Mouse (Mus musculus) 3T3-L1 (cell line): ENCODE data around the gene Pafah1b2.

Experiments
- DNase-seq: peaks from one replicate; pipeline ENCODE4 v3.0.0-alpha.2; 2015; ENCODE audit warnings: low read depth, low spot score

The Pafah1b2 gene

DNA sequence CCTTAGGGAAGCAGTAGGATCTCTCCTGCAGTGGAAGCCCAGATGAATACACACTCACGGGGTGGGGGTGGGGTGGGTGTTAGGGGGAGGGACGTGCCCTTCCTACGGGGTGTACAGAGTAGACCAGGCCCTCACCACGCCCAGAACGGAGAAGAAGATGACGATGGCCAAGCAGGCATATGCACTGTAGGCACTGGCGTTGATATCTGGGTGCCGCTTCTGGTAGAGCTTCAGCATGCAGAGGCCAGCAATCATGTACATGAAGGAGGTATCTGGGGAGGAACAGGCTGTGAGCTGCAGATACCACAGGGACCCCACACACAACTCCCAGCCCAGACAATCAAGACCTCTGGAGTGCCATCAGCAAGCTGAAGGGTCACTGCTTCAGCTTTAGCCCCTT, 69.6 kb downstream of the Pafah1b2 start:
- DNase-seq: no peak

DNA sequence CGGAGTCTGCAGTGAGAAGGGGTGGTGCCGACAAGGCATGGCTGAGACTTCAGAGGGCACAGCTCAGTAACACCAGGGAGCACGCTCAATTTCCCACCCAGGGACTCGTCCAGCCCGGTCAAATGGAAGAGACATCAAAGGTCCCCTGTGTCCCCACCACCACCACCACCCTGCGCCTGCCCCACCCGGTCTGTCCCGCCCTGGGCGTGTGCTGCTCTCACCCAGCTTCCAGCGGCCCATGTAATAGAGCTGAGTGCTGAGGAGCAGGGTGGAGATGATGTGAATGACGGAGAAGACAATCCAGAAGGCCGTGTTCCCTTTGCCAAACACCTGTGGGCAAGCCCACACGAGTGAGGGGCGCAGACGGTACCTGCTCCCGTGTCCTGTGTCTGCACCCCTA, 70.0 kb downstream of the Pafah1b2 start:
- no peak for DNase-seq

DNA sequence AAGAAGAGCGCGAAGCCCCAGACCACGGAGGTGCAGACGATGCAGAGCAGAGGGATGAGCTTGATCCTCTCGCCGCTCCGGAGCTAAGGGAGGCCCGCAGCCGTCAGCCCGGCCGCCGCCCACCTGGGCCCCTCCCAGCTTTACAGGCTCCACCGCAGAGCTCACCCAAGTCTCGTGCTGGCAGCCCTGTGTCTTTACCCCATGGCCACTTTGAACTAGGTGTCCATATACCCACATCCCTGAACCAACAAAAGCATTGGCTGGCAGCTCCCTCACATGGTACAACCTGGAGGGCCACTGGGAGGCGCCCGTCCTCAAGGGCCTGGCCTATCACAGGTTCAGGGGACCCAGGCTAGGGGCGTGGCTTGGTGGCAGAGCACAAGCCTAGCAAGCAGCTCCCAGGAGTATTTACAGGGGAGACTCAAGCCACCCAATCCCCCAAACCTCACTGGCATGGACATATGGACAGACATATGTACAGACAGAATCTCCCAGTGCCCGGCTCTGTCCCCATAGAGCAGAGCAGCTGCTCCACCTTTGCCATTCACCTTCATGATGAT, 71.1 kb downstream of the Pafah1b2 start:
- DNase-seq: no peak

DNA sequence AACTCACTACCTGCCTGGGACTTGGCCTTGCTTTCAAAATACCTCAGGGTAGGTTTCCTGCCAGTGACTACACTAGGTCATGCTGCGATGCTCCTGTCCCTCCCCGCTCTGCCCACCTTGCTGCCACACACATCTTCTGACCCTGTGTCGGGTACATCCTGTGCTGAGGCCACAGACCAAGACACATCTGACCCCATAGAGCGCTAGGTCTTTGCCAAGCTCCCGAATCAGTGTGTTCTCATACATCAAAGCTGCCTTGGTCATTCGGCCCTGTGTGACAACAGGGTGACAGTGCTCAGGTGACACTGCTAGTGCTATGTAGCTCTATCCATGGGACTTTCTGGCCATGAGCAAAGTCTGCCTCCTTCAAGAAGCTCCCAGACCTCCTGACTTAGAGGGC, 72.7 kb downstream of the Pafah1b2 start:
- no peak for DNase-seq

DNA sequence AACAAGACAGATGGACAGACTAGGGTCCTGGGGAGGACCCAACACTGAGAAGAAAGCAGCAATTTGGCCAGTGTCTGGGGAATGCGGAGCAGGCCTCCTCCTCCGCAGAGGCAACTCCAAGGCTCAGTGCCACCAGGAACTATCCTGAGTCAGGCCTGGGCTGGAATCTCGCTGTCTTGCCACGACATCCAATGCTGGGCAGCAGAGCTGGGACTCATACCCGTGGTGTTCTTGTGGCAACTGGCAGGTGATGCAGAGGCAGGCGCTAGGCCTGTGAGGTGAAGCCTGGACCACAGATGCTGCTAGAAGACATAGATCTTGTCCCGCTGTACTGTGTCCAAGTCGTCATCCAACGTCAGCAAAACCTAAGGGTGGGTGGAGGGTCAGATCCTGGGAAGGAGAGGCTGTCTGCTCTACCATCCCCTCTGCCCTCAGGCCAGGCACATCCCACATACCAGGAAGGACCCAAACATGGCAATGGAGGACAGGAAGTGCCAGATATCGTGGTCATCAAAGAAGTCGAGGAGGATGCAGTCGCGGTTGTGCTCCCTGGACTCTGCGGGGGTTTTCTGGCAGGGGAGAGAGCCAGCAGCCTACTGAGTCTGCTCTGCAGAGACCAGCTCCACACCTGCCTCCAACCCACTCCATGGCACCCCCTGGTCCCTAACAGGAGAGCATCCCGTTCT, 73.4 kb downstream of the Pafah1b2 start:
- DNase-seq: no peak

DNA sequence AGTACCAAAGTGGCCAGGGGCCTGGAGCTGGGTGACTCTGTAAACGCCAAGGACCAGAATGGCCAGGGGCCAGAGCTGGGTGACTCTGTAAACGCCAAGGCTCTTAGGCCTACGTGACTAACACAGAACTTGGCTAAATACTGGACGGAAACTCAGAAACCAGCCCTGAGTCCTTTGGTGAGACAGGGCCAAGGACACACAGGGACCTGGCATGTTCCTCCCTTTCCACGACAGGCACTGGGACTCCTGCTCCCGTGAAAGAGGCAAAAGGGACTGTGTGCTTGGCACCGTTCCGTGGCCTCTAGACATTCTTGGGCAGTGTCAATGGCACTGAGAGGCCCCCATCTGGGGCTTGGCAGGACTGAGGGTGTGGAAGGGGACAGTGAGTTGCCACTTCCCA, 74.4 kb downstream of the Pafah1b2 start:
- no peak for DNase-seq

DNA sequence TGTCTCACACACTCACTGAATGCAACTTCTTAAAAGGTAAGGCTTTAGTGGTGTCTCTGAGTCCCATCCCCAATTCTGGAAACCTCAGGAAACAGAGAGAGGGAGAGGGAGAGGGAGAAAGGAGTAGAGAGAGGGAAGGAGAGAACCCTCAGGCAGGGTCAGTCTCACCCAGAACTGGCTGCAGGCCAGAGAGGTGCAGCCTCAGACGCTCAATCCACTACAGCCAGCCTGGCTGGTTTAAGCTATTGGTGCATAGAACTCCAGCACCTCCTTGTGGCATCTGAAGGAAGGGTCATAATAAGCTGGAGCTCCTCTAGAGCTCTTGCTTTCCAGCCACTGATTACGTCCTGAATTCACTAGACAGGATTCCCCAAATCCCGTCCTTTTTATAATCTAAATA, 75.6 kb downstream of the Pafah1b2 start:
- DNase-seq: peak; percentile 83

DNA sequence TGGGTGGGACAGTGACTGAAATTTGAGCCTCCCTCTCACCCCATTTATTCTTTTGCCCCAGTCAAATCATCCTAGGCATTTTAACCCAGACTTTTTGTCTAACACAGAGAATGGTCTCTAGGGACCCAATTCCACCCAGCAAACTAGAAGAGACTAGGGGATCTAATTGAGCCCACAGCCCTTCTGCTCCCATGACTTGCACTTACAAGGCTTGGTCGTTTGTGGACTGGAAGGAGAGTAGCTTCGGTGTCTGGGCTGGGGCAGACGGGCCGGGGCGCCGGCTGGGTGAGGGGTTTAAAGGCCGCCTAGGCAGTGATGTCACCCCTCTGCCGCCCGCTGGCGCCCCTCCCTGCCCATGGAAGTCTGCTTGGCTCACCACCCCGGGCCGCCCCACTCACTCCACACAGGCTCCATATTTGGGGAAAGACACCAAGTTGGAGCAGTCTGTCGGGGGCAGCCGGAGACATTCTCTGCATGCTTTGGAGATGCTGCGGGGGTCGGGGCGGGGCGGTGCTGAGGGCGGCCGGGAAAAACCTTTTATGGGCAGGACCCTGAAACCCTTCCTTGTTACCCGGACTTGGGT, 76.8 kb downstream of the Pafah1b2 start, which contains the start of gene Tagln:
Gene Tagln (minus strand): TSS at position 431 of the 583 bp plus-strand sequence.
- DNase-seq: no peak

DNA sequence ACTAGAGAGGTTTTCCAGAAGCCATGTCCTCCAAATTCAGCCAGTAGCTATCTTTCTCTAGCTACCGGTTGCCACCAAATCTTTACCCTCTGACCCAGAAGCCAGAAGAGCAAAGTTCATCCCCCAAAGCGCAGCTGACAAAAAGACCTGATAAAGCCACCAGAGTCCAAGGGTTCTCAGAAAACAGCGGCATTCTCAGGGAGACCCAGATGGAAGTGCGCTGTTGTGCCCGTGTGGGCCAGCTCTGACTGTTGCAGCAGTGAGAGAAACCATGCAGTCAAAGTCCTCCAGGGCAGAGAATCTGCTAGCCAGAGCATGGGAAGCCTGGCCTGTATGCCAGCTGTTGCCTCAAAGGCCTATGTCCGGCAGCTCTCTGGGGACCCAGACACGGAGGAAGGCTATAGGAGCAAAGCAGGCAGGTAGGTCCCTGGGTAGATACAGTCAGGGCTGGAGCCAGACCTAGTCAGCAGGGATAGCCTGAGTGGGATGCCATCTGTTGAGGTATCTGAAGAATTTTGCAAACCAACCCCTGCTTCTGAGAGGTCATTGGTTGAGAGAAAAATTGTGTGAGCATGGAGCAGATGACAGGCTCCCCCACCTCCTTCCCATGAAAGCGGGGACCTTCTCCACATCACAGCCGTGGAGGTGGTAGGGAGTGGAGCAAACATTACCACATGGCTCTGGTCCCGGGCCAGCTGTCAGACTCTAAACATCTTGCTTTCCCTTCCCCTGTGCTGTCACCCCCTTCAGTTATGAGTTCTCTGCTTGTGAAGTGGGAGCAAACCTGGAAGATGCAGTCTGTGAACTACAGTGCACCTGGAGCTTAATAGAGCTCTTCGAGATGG, 79.7 kb downstream of the Pafah1b2 start:
- DNase-seq: no peak

DNA sequence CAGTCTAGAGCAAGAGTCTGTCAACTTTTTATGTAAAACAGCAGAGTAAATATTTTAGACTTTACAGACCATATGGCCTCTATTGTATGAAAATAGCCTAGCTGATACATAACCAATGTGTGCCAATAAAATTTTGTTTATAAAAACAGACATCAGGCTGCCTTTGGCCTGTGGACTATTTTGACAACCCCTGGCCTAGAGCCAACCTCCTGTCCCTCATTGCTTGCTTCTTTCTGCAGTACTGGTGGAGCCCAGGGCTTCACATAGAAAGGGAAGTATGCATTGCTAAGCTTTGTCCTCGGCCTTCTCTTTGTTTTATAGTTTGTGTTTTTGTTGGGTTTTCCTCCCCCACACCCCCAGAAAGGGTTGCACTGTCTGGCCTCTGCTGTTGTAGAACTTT, 80.5 kb downstream of the Pafah1b2 start:
- no peak for DNase-seq

DNA sequence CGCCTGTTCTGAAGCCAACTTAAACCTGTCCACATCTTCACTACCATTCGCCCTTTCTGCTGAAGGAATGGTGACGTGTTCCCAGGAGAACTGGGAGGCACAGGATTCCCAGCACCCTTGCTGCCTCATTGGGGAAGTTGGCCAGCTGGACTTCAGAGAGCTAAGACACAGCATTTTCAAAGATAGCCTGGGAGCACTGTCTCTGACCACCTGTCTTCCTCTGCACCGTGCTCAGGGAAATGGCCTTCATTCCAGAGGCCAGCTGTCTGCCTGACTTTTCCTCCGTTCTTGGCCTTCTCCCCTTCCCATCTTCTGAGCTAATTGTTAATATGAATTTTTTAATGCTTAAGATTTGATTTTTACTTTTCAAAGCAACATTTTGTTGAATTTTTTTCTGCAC, 83.2 kb downstream of the Pafah1b2 start:
- DNase-seq: no peak

DNA sequence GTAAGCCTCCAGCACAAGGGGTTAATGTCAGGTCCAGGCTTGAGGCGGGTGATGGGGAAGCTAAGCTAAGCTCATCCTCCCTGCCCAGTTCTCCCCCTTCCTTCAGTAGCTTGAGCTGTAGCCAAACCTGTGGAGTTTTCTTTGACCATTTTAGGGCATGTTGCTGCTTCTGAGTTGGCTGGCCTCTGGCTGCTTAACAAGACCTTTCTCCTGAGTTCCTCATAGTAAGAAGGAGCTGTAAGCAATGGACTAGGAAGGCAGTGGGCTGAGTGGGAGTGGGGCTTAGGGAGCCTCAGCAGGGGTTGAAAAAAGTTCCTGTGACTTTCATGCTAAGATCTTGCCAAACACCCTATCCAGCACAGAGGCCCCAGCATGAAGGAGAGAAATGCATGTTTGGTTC, 92.6 kb downstream of the Pafah1b2 start:
- DNase-seq: no peak

DNA sequence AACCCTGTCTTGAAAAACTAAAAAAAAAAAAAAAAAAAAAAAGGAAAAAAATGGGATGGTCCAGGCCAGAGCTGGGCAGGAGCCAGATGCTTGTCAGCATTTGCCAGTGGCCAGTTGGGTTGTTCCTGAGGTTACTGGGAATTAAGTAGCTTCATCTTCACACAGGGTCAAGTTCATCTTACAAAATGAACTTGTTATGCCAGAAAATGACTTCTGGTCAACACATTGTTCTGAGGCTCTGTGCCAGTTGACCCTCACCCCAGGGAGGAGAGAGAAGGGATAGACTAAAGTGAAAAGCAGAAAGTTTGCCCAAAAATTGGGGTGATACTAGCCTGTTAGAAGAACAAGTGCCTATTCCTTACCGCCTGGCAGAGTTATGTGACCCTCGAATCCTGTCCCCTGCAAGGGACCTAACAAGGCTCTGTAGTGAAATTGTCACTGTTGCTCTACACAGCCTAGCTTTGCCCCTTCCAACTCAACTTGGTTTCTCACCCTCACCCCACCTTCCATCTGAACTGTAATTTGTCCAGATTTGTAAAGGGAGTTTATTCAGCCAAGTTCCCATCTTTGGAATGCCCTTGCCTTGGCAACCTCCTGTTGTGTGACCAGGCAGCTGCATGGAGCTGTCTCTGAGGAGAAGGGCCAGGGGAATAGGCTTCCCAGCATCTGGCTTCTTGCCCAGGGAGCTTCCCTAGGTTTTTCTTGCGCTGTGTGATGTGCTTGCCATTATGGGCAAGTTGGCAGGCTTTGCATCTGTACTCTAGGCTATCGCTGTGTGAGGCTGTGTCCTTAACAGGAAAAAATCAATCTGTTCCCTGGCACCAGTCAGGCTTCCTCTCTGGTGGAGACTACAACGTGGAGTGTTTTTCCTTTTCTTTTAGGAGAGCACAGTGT, 95.2 kb downstream of the Pafah1b2 start:
- DNase-seq: peak; percentile 32

DNA sequence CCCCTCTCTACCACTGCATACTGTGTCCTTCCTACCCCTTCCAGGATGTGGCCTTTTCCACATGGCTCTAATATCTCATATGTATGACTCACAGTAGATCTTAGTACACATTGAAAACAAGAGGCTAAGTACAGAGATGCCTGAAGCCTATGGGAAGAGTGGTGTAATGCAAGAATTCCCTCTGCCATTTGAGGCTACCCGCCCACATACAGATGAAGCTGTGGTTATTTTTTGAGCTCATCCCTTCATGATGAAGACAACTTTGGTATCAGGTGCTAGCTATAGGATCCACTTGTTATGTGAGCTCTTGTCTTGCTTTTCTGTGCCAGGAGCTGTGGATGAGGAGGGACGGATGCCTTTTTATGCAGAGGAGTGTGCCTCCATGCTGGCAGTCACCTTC, 96.8 kb downstream of the Pafah1b2 start:
- peak; percentile 19 for DNase-seq
